Mouse (Mus musculus) midbrain, embryonic 11.5 days (tissue): ENCODE data around the gene Olfr668. TPM values are rescaled to one million over a fixed set of nuclear protein-coding genes. Genes with fewer than 3 reads are reported as not detected.

Source experiments
- polyA plus RNA-seq: library from polyadenylated mRNA; unstranded; fragments of >200 nt; fragmentation: Nextera tagmentation; extraction: Ambion mirVana; gene quantifications from 2 replicates; pipeline ENCODE4 v1.2.1, GENCODE M21; 2014

The Olfr668 gene
- polyA plus RNA-seq, 1 experiment from 2014 or later: not detected

Other genes starting within 250 kb of the Olfr668 start
- not detected in 2 replicates for gene Olfr661, start 241.6 kb downstream of the Olfr668 start, polyA plus RNA-seq
- not detected in 2 replicates for gene Usp17le, start 150.6 kb downstream of the Olfr668 start, polyA plus RNA-seq
- not detected in 2 replicates for gene Usp17lb, start 85.5 kb downstream of the Olfr668 start, polyA plus RNA-seq
- gene Usp17la, start 71.0 kb downstream of the Olfr668 start, polyA plus RNA-seq: not detected in 2 replicates
- not detected in 2 replicates for gene Olfr665, start 50.0 kb downstream of the Olfr668 start, polyA plus RNA-seq
- not detected in 2 replicates for gene Olfr666, start 32.1 kb downstream of the Olfr668 start, polyA plus RNA-seq
- gene Olfr667, start 6.6 kb downstream of the Olfr668 start, polyA plus RNA-seq: not detected in 2 replicates
- not detected in 2 replicates for gene Olfr669, start 6.2 kb upstream of the Olfr668 start, polyA plus RNA-seq
- gene Olfr670, start 34.6 kb upstream of the Olfr668 start, polyA plus RNA-seq: not detected in 2 replicates
- gene Olfr671, start 51.1 kb upstream of the Olfr668 start, polyA plus RNA-seq: not detected in 2 replicates
- gene Olfr672, start 74.0 kb upstream of the Olfr668 start, polyA plus RNA-seq: not detected in 2 replicates
- not detected in 2 replicates for gene Olfr675, start 100.4 kb upstream of the Olfr668 start, polyA plus RNA-seq
- not detected in 2 replicates for gene Olfr676, start 104.6 kb upstream of the Olfr668 start, polyA plus RNA-seq
- gene Olfr677, start 123.3 kb upstream of the Olfr668 start, polyA plus RNA-seq: not detected in 2 replicates
- gene Olfr678, start 136.4 kb upstream of the Olfr668 start, polyA plus RNA-seq: not detected in 2 replicates
- gene Olfr679, start 153.1 kb upstream of the Olfr668 start, polyA plus RNA-seq: not detected in 2 replicates
- not detected in 2 replicates for gene Olfr680-ps1, start 164.8 kb upstream of the Olfr668 start, polyA plus RNA-seq
- gene Olfr681, start 188.8 kb upstream of the Olfr668 start, polyA plus RNA-seq: not detected in 2 replicates
- gene Olfr683, start 219.0 kb upstream of the Olfr668 start, polyA plus RNA-seq: not detected in 2 replicates
- not detected in 2 replicates for gene Olfr684, start 235.6 kb upstream of the Olfr668 start, polyA plus RNA-seq